Comparison of ENCODE assay signal across 9 mouse cellular contexts in the genomic region with DNA sequence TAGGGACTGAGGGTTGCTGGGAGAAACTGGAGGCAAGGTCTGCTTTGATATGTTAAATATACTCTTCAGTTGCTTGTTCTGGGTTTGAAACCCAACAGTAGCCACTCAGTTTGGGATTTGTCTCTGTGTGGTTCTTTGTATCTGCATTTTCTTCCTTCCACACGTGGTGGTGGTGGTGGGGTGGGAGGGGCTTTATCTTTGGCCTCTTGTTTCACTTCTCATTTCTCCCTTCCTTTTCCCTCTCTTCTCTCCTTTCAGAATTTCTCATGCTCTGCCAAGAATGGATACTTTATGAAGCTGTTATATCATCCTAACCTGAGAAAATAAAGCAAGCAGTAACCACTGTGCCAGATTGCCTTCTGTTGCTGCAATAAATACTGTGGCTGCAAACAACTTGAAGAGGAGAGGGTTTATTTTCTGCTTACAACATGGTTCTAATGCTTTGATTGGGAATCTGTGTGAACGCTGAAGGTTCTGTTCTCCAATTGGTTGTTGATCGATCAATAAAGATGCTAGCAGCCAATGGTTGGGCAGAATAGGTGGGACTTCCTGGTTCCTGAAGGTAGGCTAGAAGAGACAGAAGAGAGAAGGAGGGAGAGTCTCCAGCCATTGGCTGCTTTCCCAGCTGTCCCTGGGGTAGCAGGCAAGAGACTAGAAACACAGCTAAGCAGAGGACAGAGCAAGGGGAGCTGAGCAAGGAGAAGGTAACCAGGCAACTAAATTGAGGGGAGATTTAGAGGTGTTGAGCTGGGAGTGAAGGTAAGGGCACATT.
A peak's percentile ranks its signal among the peaks of the same experiment; 100 is the strongest.
DNase-seq lines count a peak whose midpoint lies in the region; TF ChIP-seq lines count a peak whose summit lies in the region.
"Had no signal": no experiment of that assay in that cellular context is flagged by ENCODE, and none has a peak within 500 bp of the region (broad histone marks: within the 10 kb centered on the region; RNA-seq: fewer than 3 reads in every experiment).

No protein-coding gene starts in this region.

- TF ChIP-seq POLR2A in brain, embryonic 14.5 days (IDR thresholded peaks at IDR 0.05; ENCODE audit: borderline replicate concordance, extremely low read depth, insufficient read depth, insufficient read length, poor library complexity, severe bottlenecking) = no peak

- peak; percentile 50 to 67 for DNase-seq in heart, adult 18-20 months
- no peak for DNase-seq in heart, postnatal 25 days (ENCODE audit: low spot score)
- DNase-seq in CD4-positive, CD25-positive, alpha-beta regulatory T cell, adult 2 months (ENCODE audit: low read depth, low spot score) = peak; percentile 91
- DNase-seq in brain, embryonic 14.5 days (ENCODE audit: low read depth) = peak; percentile 63
- DNase-seq in heart, postnatal 36 days = peak; percentile 29 to 34
- peak; percentile 22 for DNase-seq in lung, postnatal 14 days
- DNase-seq in splenic B cell, adult 2 months (ENCODE audit: low read depth, low spot score) = peak; percentile 90
- DNase-seq in layer of hippocampus, adult 2 months (ENCODE audit: low spot score in 2 of 2) = no peak

- TF ChIP-seq CTCF in brain, embryonic 14.5 days (IDR thresholded peaks at IDR 0.05; ENCODE audit: borderline replicate concordance, extremely low read depth, insufficient read depth, insufficient read length) = no peak
- no peak for TF ChIP-seq CTCF in layer of hippocampus, adult 2 months (conservative IDR thresholded peaks at IDR 0.05)

- H3K4me3 ChIP-seq in layer of hippocampus, adult 2 months = no peak overlapping the region
- H3K4me3 ChIP-seq: limb, embryonic 12.5 days had no signal

- no peaks in the 10 kb centered on the region for H3K27me3 ChIP-seq in splenic B cell, adult 2 months (ENCODE audit: control insufficient read depth, insufficient read depth, low read length, poor library complexity, severe bottlenecking)
- H3K27me3 ChIP-seq: limb, embryonic 12.5 days had no signal

- intact Hi-C loops in heart, postnatal 25 days (cut with DNase I) = no loop called here
- intact Hi-C loops in heart, postnatal 36 days (cut with DNase I) = no loop called here

- no peaks in the 10 kb centered on the region for H3K36me3 ChIP-seq in splenic B cell, adult 2 months (ENCODE audit: control insufficient read depth, insufficient read depth, low read length, poor library complexity, severe bottlenecking)
- H3K36me3 ChIP-seq: limb, embryonic 12.5 days had no signal

- no peak overlapping the region for H3K27ac ChIP-seq in layer of hippocampus, adult 2 months
- H3K27ac ChIP-seq: limb, embryonic 12.5 days had no signal

Comparison
In these comparisons a context has a peak if more than half of its experiments do, and no peak if none do; other contexts are left out.
1. DNase-seq: peak in heart, adult 18-20 months (2 of 2), CD4-positive, CD25-positive, alpha-beta regulatory T cell, adult 2 months (single experiment), brain, embryonic 14.5 days (single experiment), heart, postnatal 36 days (2 of 2), lung, postnatal 14 days (single experiment) and splenic B cell, adult 2 months (single experiment); none in heart, postnatal 25 days (single experiment) and layer of hippocampus, adult 2 months (0 of 2).